Mouse (Mus musculus) hindbrain, embryonic 10.5 days (tissue): ENCODE results near the gene E130308A19Rik. TPM values are rescaled to one million over a fixed set of nuclear protein-coding genes. Genes with fewer than 3 reads are reported as not detected.

ENCODE experiments used
- DNase-seq: peaks from one replicate; pipeline ENCODE4 v3.0.0-alpha.2; 2017; ENCODE audit warnings: low spot score
- H3K27ac ChIP-seq: fragments of 300-500 bp; sonication (generic); 2 replicates; pipeline ENCODE4 v1.5.1; 2016; ENCODE audit warnings: mild to moderate bottlenecking, moderate library complexity
- H3K27me3 ChIP-seq: fragments of 300-500 bp; sonication (generic); 2 replicates; pipeline ENCODE4 v1.6.1; 2016; ENCODE audit warnings: mild to moderate bottlenecking; ENCODE audit not compliant: poor library complexity, insufficient read depth, severe bottlenecking
- H3K36me3 ChIP-seq: fragments of 300-500 bp; sonication (generic); 2 replicates; pipeline ENCODE4 v1.6.1; 2016; ENCODE audit warnings: mild to moderate bottlenecking, moderate library complexity
- H3K4me1 ChIP-seq: fragments of 300-500 bp; sonication (generic); replicated peaks from 2 replicates; pipeline ENCODE4 v1.6.1; 2016; ENCODE audit warnings: mild to moderate bottlenecking
- H3K4me3 ChIP-seq: fragments of 300-500 bp; sonication (generic); 2 replicates; pipeline ENCODE4 v1.5.1; 2016; ENCODE audit warnings: mild to moderate bottlenecking, moderate library complexity
- H3K9me3 ChIP-seq: fragments of 300-500 bp; sonication (generic); 2 replicates; pipeline ENCODE4 v1.6.1; 2016; ENCODE audit warnings: mild to moderate bottlenecking, moderate library complexity
- WGBS: fragments of 180-500 bp; shearing (Covaris S2); methylation state at CpG from one replicate; pipeline ENCODE4 v1.1.7; 2016; 5-methylcytosine and 5-hydroxymethylcytosine counted together
- polyA plus RNA-seq: library from polyadenylated mRNA; unstranded; fragments of >200 nt; fragmentation: Nextera tagmentation; extraction: Ambion mirVana; gene quantifications from 2 replicates; pipeline ENCODE4 v1.2.1, GENCODE M21; 2016

E130308A19Rik gene
- polyA plus RNA-seq, 1 experiment from 2014 or later: 52.3 TPM

DNA sequence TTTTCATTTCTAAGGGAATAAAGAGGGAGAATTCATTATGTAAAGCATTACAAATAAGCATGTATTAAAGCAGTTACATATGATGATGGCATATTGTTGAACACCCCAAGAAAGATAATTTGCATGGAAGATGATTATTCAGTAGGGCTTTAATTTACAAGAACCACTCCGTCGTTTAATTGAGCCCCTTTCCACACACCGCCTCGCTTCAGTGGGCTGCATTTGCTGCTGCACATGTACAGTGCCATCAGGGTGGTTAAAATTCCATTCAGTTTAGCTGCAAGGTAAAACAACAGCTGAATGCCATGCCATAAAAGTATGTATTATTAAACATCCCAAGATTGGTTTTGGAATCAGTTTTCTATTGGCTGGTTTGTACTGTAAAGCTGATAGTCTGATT is 19.0 kb downstream of the E130308A19Rik start:
- no peak for DNase-seq
- WGBS: 93% methylated on average over 4 of the region's 4 CpGs
- Histone ChIP-seq H3K27me3 (no peaks in the 10 kb centered on the region), H3K9me3 (no peaks in the 10 kb centered on the region), H3K4me3 (no peak overlapping the region), H3K36me3 (no peaks in the 10 kb centered on the region), H3K27ac (no peak overlapping the region), H3K4me1 (no peaks in the 10 kb centered on the region; the same call in 1 of the 2 replicates)

DNA sequence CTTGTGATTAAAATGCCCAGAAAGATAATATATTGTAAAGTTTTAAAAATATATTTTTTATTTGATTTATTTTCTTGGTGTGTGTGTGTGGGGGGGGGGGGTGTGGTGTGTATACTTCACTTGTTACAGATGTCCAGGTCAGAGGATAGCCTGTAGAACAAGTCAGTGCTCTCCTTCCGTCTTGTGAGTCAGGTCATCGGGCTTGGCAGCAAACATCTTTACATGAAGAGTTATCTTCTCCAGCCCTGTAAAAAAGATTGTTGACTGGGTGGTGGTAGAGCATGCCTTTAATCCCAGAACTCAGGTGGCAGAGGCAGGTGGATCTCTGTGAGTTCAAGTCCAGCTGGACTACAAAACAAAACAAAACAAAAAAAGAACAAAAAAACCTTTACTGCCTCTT is 19.6 kb downstream of the E130308A19Rik start:
- no peaks in the 10 kb centered on the region for H3K36me3 ChIP-seq
- H3K27me3 ChIP-seq: no peaks in the 10 kb centered on the region
- no peak for DNase-seq
- H3K27ac ChIP-seq: no peak overlapping the region
- H3K4me3 ChIP-seq: no peak overlapping the region
- 91% methylated on average over 2 of the region's 2 CpGs for WGBS
- H3K4me1 ChIP-seq: no peaks in the 10 kb centered on the region; the same call in 1 of the 2 replicates
- no peaks in the 10 kb centered on the region for H3K9me3 ChIP-seq

DNA sequence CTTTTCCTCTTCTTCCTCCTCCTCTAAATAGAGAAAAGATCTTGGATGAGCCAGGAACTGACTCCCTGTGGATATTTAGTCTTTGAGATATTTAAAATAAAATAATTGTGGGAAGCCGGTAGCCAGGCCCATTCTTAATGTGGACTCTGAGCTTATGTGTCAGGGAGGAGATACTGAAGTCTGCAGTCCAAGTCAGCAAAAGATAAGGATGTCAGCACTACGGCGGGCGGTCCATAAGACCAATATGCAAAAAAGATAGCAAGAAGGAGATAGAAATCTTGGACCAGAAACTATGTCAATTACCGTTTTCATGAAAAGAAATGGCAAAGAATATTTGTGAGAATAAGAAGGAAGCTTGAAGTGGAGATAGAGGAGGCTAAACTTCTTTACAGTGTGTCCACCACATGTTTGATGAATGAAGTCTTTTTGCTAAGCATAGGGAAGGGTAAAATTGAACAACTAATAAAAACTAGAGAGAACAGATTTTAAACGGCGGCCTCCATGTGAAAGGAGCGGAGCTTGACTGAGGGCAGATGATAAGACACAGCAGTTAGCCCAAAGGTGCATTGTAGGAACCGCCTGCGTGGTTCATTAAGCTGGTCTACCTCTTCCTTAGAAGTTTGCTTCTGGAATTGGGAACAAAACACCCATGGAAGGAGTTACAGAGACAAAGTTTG is 20.1 kb downstream of the E130308A19Rik start:
- Histone ChIP-seq H3K27me3 (no peaks in the 10 kb centered on the region), H3K4me1 (no peaks in the 10 kb centered on the region), H3K4me3 (no peak overlapping the region), H3K9me3 (no peaks in the 10 kb centered on the region), H3K36me3 (no peaks in the 10 kb centered on the region), H3K27ac (no peak overlapping the region)
- 92% methylated on average over 10 of the region's 10 CpGs for WGBS
- DNase-seq: no peak

GRCm38 (mm10) chr4:59649119-59649518 is 23.1 kb downstream of the E130308A19Rik start:
- Histone ChIP-seq H3K27ac (no peak overlapping the region), H3K4me1 (no peaks in the 10 kb centered on the region), H3K9me3 (no peaks in the 10 kb centered on the region), H3K36me3 (no peaks in the 10 kb centered on the region), H3K27me3 (no peaks in the 10 kb centered on the region), H3K4me3 (no peak overlapping the region)
- no peak for DNase-seq
- 92% methylated on average over 5 of the region's 5 CpGs for WGBS

DNA sequence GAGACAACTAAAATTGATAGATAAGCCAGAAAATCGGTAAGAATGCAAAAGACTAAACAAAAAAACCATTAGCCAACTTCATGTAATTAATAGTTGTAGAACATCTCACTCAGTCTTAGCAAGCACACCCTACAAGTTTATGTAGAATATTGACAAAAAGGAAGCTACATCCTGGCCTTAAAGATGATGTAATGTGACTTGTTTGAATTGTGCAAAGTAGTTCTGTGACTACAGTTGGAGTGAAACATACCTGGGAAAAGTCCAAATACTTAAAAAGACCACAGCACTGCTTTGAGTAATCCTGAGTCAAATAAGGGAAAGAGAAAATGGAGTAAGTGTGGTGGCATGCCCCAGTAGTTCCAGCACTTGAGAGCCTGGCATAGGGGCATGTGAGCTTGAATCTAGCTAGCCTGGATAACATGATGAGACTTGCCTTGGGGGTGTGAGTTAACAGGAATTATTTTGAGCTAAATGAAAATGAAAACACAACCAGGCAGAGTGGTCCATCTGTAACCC is 26.2 kb downstream of the E130308A19Rik start:
- Histone ChIP-seq H3K27me3 (no peaks in the 10 kb centered on the region), H3K4me3 (no peak overlapping the region), H3K27ac (no peak overlapping the region), H3K36me3 (no peaks in the 10 kb centered on the region), H3K9me3 (no peaks in the 10 kb centered on the region), H3K4me1 (0 out of 2 replicates have a peak, but pooled peaks cover 4% of the 10 kb centered on the region)
- 87% methylated on average over 1 of the region's 1 CpGs for WGBS
- no peak for DNase-seq

GRCm38 (mm10) chr4:59656061-59656642 is 30.1 kb downstream of the E130308A19Rik start:
- no peaks in the 10 kb centered on the region for H3K27me3 ChIP-seq
- WGBS: 91% methylated on average over 5 of the region's 5 CpGs
- H3K4me1 ChIP-seq: 0 out of 2 replicates have a peak, but pooled peaks cover 4% of the 10 kb centered on the region
- H3K9me3 ChIP-seq: no peaks in the 10 kb centered on the region
- no peak for DNase-seq
- H3K27ac ChIP-seq: no peak overlapping the region
- peaks cover under 1% of the 10 kb centered on the region; the same call in 1 of the 2 replicates for H3K36me3 ChIP-seq
- no peak overlapping the region for H3K4me3 ChIP-seq

GRCm38 (mm10) chr4:59662163-59662562 is 36.2 kb downstream of the E130308A19Rik start:
- Histone ChIP-seq H3K4me3 (no peak overlapping the region), H3K9me3 (0 out of 2 replicates have a peak, but pooled peaks cover 7% of the 10 kb centered on the region), H3K27ac (no peak overlapping the region), H3K27me3 (no peaks in the 10 kb centered on the region), H3K4me1 (peaks cover 5% of the 10 kb centered on the region; the same call in 1 of the 2 replicates), H3K36me3 (peaks cover 30% of the 10 kb centered on the region)
- no peak for DNase-seq
- WGBS: 89% methylated on average over 1 of the region's 1 CpGs

DNA sequence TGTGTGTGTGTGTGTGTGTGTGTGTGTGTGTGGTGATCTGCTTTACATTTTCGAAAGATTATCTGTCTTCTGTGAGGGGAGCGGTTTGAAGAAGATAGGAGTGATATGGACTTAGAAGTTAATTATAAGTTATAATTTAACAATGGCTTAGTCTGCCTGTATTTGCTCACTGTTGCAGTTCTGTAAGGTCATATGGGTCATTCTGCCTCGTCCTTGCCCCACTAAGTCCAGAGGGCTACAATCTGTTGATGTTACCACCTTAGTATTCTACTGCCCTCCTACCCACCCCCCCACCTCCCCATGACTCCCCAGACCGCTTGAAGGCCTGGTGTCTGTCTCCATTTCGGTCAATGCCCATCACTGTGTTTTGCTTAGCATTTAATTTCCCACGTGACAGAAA is 37.4 kb downstream of the E130308A19Rik start:
- Histone ChIP-seq H3K9me3 (0 out of 2 replicates have a peak, but pooled peaks cover 7% of the 10 kb centered on the region), H3K27me3 (no peaks in the 10 kb centered on the region), H3K36me3 (peaks cover 30% of the 10 kb centered on the region), H3K27ac (no peak overlapping the region), H3K4me1 (peaks cover 13% of the 10 kb centered on the region), H3K4me3 (no peak overlapping the region)
- DNase-seq: no peak
- WGBS: 91% methylated on average over 6 of the region's 6 CpGs

GRCm38 (mm10) chr4:59666550-59667317 is 40.7 kb downstream of the E130308A19Rik start:
- DNase-seq: no peak
- no peaks in the 10 kb centered on the region for H3K27me3 ChIP-seq
- 0 out of 2 replicates have a peak, but pooled peaks cover 7% of the 10 kb centered on the region for H3K9me3 ChIP-seq
- peaks cover 24% of the 10 kb centered on the region for H3K36me3 ChIP-seq
- no peak overlapping the region for H3K4me3 ChIP-seq
- 87% methylated on average over 3 of the region's 3 CpGs for WGBS
- peaks cover 13% of the 10 kb centered on the region for H3K4me1 ChIP-seq
- no peak overlapping the region for H3K27ac ChIP-seq

DNA sequence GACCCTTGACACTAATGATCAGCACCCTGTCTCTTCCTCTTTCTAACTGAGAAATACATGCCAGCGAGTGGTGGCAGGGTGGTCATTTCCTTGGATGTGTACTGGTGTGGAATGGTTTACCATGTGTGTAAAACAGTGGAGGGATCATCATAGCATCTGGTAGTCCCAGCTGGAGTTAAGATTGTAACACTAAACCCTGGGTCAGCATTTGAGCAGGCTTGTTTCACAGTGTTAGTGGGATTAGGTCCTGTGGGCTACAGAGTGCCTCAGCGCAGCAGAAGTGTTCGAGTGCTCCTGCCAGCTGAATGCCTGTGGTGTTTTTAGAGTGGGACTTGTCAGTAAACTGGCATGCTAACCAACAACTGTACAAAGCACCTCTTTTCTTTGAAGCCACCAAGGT is 42.0 kb downstream of the E130308A19Rik start:
- Histone ChIP-seq H3K27ac (no peak overlapping the region), H3K9me3 (0 out of 2 replicates have a peak, but pooled peaks cover 7% of the 10 kb centered on the region), H3K27me3 (no peaks in the 10 kb centered on the region), H3K36me3 (peaks cover 11% of the 10 kb centered on the region), H3K4me1 (peaks cover 13% of the 10 kb centered on the region), H3K4me3 (no peak overlapping the region)
- no peak for DNase-seq
- WGBS: 62% methylated on average over 3 of the region's 3 CpGs

GRCm38 (mm10) chr4:59669131-59669530 is 43.1 kb downstream of the E130308A19Rik start:
- DNase-seq: no peak
- 91% methylated on average over 1 of the region's 1 CpGs for WGBS
- Histone ChIP-seq H3K4me3 (no peak overlapping the region), H3K4me1 (peaks cover 13% of the 10 kb centered on the region), H3K27me3 (no peaks in the 10 kb centered on the region), H3K36me3 (peaks cover 7% of the 10 kb centered on the region), H3K27ac (no peak overlapping the region), H3K9me3 (0 out of 2 replicates have a peak, but pooled peaks cover 7% of the 10 kb centered on the region)

DNA sequence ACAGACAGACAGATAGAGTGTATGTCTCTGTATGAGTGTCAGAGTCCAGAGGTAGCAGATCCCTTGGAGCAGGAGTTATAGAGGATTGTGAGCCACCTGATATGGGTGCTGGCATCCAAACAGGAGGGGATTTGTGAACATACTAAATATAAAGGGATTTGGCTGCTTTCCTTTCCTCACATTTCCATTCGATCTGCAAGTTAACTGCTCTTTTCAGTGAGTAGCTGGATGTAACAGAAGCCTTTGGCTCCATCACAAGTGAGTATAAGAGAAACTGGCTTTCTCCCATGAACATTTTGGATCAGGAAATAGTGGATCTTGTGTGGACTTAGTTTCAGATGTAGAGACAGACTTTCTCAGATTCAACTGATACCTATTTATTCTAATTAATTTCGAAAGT is 44.0 kb downstream of the E130308A19Rik start:
- Histone ChIP-seq H3K4me3 (no peak overlapping the region), H3K27me3 (no peaks in the 10 kb centered on the region), H3K27ac (no peak overlapping the region), H3K36me3 (no peaks in the 10 kb centered on the region), H3K9me3 (no peaks in the 10 kb centered on the region), H3K4me1 (peaks cover 16% of the 10 kb centered on the region)
- whole genome bisulfite sequencing: 85% methylated on average over 2 of the region's 2 CpGs
- no peak for DNase-seq
